Mouse (Mus musculus) kidney, adult 2 months (tissue): ENCODE results near the gene Wdr48.

Experiments
- CTCF ChIP-seq: fragments of 200-500 bp; conservative IDR thresholded peaks from 2 replicates; pipeline ENCODE4 v1.5.1; 2011; ENCODE audit warnings: low read depth, mild to moderate bottlenecking, control low read depth, low read length, moderate library complexity, mixed read lengths; ENCODE audit not compliant: insufficient read depth, insufficient read length
- POLR2A ChIP-seq: fragments of 200-500 bp; IDR thresholded peaks from one replicate; pipeline ENCODE4 v1.6.1; 2011; ENCODE audit warnings: low read depth, low read length, control low read depth

GRCm38 (mm10) chr9:119945173-119945900 lies 50.7 kb downstream of the Wdr48 start:
- TF ChIP-seq POLR2A (no peak), CTCF (peak; percentile 40)
